Mouse (Mus musculus) spleen, postnatal 10 days (tissue): ENCODE data around the gene Atp5f1.
"Not testable (repeated sequence)": the region's sequence is repeated elsewhere in the genome, so short reads cannot be mapped to it uniquely, and the experiment has no call there.

ENCODE experiments used
- DNase-seq, 2 experiments: peaks; one replicate each; pipeline ENCODE4 v3.0.0; 2021 to 2022; ENCODE audit warnings: low spot score in 2 of 2

Atp5f1 gene

GRCm38 (mm10) chr3:105931095-105931494 lies 28.8 kb downstream of the Atp5f1 start:
- DNase-seq: no peak

- DNase-seq: no peak
Observed at GRCm38 (mm10) chr3:105929821-105930220, 30.1 kb downstream of the Atp5f1 start.

DNA sequence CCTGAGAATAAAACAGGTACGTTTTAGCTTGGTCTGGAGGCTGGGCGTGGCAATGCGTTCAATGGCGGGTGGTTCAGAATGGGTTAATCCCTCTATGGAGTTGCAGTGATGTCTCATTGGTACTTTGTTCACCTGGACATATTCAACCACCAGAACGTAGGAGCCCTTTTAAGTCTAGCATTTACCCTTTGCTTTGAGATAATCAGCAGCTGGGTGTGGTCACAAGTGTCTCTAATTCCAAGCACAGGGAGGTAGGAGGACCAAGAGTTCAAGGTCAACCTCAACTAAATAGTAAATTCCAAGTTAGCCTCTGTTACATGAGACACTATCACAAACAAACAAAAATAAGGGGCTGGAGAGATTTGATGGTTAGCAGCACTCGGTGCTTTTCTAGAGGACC lies 31.1 kb downstream of the Atp5f1 start:
- DNase-seq: no peak

DNA sequence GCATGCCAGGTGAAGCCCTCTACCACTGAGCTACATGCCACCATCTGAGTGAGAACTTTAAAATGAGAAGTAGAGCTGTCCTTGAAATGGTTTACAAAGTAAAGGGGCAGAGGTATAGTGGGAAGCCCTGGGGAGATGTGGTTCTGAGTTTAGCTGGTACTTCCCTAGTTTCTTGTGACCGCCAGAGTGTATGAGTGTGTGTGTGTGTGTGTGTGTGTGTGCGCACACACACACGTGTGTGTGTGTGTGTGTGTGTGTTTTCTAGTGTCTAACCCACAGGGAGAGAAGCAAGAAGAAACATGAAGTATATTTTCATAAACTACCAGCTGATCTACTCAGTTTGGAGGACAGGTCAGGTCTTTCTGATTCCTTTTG lies 31.7 kb downstream of the Atp5f1 start:
- no peak for DNase-seq

GRCm38 (mm10) chr3:105927561-105928194 lies 32.2 kb downstream of the Atp5f1 start:
- no peak for DNase-seq

DNA sequence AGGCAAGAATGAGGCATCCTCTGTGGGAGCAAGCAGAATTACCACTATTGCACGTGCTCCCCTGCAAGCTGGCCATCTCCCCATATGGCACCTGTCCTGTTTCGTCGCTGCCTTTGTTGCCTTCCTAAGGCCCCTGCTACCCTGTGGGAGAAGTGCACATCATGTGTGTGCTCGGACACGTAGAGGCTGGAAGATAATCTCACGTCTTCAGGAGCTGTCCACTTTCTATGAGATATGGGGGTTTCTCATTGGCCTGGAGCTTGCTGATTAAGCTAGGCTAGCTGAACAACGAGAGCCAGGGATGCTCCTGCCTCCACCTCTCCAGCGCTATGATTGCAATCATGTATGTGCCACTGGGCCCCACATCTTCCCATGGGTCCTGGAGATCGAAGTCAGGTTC lies 35.3 kb downstream of the Atp5f1 start:
- DNase-seq: no peak

GRCm38 (mm10) chr3:105921959-105922358 lies 37.9 kb downstream of the Atp5f1 start:
- no peak for DNase-seq

- not testable (repeated sequence) for DNase-seq
Observed at GRCm38 (mm10) chr3:105920743-105921142, 39.2 kb downstream of the Atp5f1 start.

- DNase-seq: no peak
Observed at GRCm38 (mm10) chr3:105918355-105918745, 41.5 kb downstream of the Atp5f1 start.

- DNase-seq: no peak
Observed at GRCm38 (mm10) chr3:105917656-105918354, 42.1 kb downstream of the Atp5f1 start.

DNA sequence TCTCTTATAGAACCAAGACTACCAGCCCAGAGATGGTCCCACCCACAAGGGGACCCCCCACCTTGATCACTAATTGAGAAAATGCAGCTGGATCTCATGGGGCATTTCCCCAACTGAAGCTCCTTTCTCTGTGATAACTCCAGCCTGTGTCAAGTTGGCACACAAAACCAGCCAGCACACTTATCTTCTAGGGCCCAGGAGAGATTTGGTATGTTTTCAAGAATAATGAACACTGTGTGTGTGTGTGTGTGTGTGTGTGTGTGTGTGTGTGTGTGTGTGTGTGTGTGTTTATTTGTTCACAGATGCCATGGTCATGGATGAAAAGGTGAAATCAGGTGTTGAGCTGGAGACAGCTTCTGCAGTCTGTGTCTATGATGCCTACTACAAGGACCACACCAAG lies 43.4 kb downstream of the Atp5f1 start:
- not testable (repeated sequence) for DNase-seq

- no peak for DNase-seq
Observed at GRCm38 (mm10) chr3:105915281-105915680, 44.6 kb downstream of the Atp5f1 start.

GRCm38 (mm10) chr3:105913839-105914681 lies 45.8 kb downstream of the Atp5f1 start:
- no peak for DNase-seq

- no peak for DNase-seq
Observed at GRCm38 (mm10) chr3:105912097-105912880, 47.6 kb downstream of the Atp5f1 start.

DNA sequence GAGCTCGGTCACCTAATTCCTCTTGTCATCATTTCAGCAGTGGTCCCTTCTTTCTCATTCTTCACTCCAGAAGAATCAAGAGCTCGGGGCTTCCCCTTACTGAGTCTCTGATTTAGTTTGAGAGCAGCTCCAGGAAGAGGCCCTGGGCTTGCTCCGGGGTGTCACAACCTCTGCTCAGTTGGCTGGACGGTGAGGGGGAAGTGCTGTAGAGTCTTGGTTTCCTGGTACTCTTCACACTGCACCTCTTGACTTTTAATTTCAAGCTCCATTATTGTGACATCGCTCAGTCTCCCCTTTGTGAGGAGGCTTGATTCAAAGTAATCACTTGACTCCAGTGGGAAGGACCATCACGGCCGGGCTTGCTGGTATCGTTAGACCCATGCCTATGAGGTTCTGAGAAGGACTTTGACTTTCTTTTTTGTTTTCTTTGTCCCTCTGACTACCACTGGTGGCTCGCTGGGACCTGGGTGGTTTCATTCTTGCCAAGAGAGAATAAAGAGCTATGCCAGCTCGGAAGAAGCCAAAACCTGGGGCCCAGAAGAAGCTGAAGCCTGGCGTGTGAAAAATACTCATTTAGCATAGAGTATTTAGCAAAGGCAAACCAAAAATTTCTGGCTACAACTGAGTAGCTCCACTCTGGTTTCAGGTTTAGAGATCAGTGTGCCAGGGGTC lies 49.2 kb downstream of the Atp5f1 start:
- peak in 1 of 2 experiments; percentile 57 for DNase-seq

DNA sequence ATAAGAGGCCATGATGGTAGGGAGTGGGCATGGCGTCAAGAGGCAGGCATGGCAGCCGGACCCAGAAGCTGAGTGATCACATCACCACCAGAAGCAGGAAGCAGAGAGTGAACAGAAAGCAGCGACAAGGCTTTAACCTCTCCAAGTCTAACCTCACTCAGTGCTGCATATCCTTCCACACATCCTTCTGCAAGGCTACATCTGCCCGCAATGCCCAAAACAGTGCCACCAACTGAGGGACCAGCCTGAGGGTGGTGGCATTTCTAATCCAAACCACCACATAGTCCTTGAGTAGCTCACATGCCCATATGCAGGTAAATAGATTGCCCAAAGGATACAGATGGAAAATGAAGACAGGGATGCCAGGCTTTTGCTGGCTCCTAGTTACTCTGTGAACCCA lies 50.9 kb downstream of the Atp5f1 start:
- peak in 1 of 2 experiments; percentile 6 for DNase-seq

GRCm38 (mm10) chr3:105907956-105908655 lies 51.8 kb downstream of the Atp5f1 start:
- peak in 1 of 2 experiments; percentile 10 for DNase-seq

DNA sequence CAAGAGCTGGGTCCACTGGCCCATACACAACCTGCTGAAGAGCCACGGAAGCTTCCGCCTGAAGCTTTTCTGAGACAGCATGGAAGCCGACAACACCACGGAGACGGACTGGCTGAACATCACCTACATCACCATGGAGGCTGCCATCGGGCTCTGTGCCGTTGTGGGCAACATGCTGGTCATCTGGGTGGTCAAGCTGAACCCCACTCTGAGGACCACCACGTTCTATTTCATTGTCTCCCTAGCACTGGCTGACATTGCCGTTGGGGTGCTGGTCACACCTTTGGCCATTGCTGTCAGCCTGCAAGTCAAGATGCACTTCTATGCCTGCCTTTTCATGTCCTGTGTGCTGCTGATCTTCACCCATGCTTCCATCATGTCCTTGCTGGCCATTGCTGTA lies 55.2 kb downstream of the Atp5f1 start:
- no peak for DNase-seq

DNA sequence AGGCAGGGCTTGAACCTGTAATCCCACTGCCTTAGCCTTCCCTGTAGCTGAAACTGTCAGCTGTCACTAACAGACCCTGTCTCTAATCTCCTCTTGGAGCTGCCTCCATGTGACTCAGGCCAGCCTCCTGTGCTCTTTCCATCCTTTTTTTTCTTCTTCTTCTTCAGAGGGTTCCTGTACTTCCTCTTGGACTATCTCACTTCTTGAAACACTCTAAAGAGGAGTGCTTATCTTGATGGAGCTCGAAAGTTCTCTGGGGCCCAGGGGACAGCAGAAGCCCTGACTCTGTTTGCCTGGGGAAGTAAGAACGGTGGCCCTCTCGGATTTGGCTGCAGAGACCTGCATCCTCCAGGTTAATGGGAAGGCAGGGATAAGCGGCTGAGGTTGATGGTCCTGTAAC lies 55.7 kb downstream of the Atp5f1 start:
- no peak for DNase-seq

DNA sequence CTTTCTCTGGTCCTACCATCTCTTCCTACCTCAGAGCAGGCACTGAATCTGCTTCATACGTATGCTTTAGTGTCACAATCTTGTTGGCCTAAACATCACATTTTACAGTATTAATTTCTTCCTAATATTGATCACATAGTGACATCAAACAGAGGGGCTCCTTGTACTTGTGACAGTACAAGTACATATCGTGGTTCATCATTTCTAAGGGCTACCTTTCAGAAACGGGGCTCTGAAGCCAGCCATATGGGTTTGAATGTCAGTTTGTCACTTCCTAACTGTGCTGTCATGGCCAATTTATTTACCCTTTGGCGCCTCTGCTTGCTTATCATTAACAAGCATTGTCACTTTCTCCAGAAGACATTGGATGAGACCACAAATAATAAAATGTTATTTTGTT lies 58.4 kb downstream of the Atp5f1 start:
- DNase-seq: no peak

DNA sequence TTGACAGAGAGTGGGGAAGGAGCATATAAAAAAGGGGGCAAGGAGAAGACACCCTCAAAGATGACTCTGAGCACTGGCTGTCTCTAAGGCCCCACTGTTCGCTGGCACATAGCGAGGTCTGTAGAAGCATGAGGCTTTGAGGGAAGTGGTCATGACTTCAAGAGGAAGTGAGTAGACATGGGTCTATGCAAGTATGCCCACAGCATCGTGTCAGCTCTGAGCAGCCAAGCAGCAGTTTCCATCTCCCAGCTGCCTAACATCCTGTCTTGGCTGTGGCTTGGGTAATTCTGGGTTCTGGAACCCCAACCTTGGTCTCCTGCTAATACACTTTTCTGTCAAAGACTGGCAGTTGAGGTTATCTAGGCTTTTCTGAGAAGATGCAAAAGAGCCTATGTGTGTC lies 59.2 kb downstream of the Atp5f1 start:
- peak in 1 of 2 experiments; percentile 56 for DNase-seq
